Mouse (Mus musculus) forebrain, postnatal 0 days (tissue): ENCODE data around the gene Gimap1. TPM values are rescaled to one million over a fixed set of nuclear protein-coding genes. Genes with fewer than 3 reads are reported as not detected.

Experiments used
- ATAC-seq: fragments of 200-750 bp; cut with Nextera tagmentation; 2 replicates; pipeline ENCODE4 v1.8.0; 2017; ENCODE audit warnings: mild to moderate bottlenecking, moderate library complexity
- DNase-seq: peaks from one replicate; pipeline ENCODE4 v3.0.0-alpha.2; 2015
- H3K27ac ChIP-seq: fragments of 300-500 bp; sonication (generic); 2 replicates; pipeline ENCODE4 v1.5.1; 2014; ENCODE audit warnings: low read depth, mild to moderate bottlenecking, antibody characterized with exemption, low read length, moderate library complexity, mixed read lengths
- H3K27me3 ChIP-seq: fragments of 300-500 bp; sonication (generic); 2 replicates; pipeline ENCODE4 v1.6.1; 2014; ENCODE audit warnings: mild to moderate bottlenecking, low read length, mixed read lengths; ENCODE audit not compliant: insufficient read depth
- H3K36me3 ChIP-seq: fragments of 300-500 bp; sonication (generic); 2 replicates; pipeline ENCODE4 v1.6.1; 2014; ENCODE audit warnings: mild to moderate bottlenecking, moderate library complexity; ENCODE audit not compliant: insufficient read depth
- H3K4me1 ChIP-seq: fragments of 300-500 bp; sonication (generic); 2 replicates; pipeline ENCODE4 v1.6.1; 2014; ENCODE audit warnings: antibody characterized with exemption; ENCODE audit not compliant: insufficient read depth
- H3K4me2 ChIP-seq: fragments of 300-500 bp; sonication (generic); 2 replicates; pipeline ENCODE4 v1.6.1; 2014; ENCODE audit warnings: low read depth, mild to moderate bottlenecking, moderate library complexity
- H3K4me3 ChIP-seq: fragments of 300-500 bp; sonication (generic); 2 replicates; pipeline ENCODE4 v1.5.1; 2014; ENCODE audit warnings: low read depth, low read length, mixed read lengths
- H3K9ac ChIP-seq: fragments of 300-500 bp; sonication (generic); 2 replicates; pipeline ENCODE4 v1.6.1; 2014; ENCODE audit warnings: mild to moderate bottlenecking
- H3K9me3 ChIP-seq: fragments of 300-500 bp; sonication (generic); 2 replicates; pipeline ENCODE4 v1.6.1; 2016; ENCODE audit warnings: low read length
- CTCF ChIP-seq: sonication (generic); IDR thresholded peaks from 2 replicates; pipeline ENCODE4 v1.5.1; 2016; ENCODE audit warnings: antibody characterized with exemption, control low read depth, low read depth
- WGBS: fragments of 180-500 bp; shearing (Covaris S2); extraction: QIAGEN DNeasy Blood & Tissue Kit; methylation state at CpG from one replicate; pipeline ENCODE4 v1.1.7; 2014; 5-methylcytosine and 5-hydroxymethylcytosine counted together
- polyA plus RNA-seq: library from polyadenylated mRNA; unstranded; fragments of >200 nt; fragmentation: Nextera tagmentation; extraction: Ambion mirVana; gene quantifications from 2 replicates; pipeline ENCODE4 v1.2.1, GENCODE M21; 2015
- total RNA-seq: library from RNA; depleted of rRNA; stranded (reverse); fragments of >200 nt; gene quantifications from 2 replicates; pipeline ENCODE4 v1.2.3, GENCODE M21; 2014; rRNA removed

Gene Gimap1
- total RNA-seq (1.3 TPM in 2 replicates), polyA plus RNA-seq (3.4 and 3.8 TPM in 2 replicates)

DNA sequence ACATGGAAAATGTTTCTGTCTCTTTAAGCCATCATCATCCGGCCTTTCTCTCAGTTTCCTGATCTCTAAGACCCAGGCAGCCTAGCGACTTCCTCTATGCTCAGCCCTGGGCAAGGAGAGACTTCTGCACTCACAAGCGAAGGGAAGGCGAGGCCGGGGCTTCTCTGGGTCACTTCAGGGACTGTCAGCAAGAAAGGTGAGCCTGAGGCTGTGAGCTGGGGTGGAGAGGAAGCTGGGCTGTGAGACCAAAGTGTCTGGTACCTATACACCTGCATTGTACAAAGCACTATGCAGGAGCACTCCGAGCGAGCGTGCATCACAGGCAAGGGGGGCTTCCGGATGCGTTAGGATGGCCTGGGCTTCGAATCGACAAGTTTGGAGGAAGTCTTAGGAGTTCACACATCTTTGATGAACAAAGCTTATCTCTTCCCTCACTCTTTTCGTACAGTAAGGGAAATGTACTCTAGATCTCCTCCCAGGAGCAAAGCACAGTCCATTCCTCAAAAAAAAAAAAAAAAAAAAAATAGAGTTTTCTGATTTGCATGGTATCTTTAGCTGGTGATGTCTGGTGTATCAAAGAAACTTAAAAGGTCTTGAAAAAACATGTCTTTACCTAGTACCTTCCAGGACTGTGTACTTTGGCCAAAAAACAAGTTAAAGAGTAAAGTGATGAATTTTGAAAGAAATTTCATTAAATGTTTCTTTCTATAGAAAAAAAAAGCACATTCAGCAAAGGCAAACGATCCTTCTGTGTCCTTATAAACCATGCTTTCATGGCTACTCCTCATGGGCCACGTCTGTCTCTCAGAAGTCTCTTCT lies at the start of gene Gimap1:
Gene Gimap1, plus strand, starts transcription at position 94 of the 819 bp plus-strand sequence.
- Histone ChIP-seq H3K4me2 (no peak within 1 kb of the TSS), H3K36me3 (no peaks in the 10 kb centered on the region), H3K9ac (no peak within 1 kb of the TSS), H3K4me3 (no peak within 1 kb of the TSS), H3K9me3 (no peaks in the 10 kb centered on the region), H3K27me3 (peaks cover 19% of the 10 kb centered on the region), H3K4me1 (no peaks in the 10 kb centered on the region), H3K27ac (no peak within 1 kb of the TSS)
- DNase-seq (no peak), ATAC-seq (no peak)
- WGBS, result 86% methylated on average over 15 of the region's 15 CpGs
- TF ChIP-seq CTCF, result no peak

DNA sequence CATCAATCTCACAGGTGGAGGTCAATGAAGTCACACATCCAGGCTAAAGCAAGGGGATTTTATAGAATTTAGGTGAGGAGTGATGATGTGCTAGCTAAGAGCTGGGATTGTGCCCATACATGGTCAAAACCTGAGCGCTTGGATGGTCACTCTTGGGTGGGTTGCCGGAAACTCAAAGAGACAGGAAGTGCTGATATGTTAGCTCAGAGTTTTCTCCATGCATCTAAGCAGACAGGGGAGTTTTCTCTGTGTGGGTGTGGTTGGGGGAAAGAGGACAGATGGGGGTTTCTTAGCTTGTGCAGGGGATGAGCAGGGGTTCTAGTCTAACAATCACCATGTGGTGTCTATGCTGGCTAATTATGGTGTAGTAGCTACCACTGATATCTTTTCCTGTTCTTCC lies 49.5 kb upstream of the Gimap1 start:
- WGBS, result 88% methylated on average over 2 of the region's 2 CpGs
- H3K36me3 ChIP-seq, result no peaks in the 10 kb centered on the region
- no peak overlapping the region for H3K4me2 ChIP-seq
- no peak for ATAC-seq
- no peak for TF ChIP-seq CTCF
- no peaks in the 10 kb centered on the region for H3K9me3 ChIP-seq
- no peaks in the 10 kb centered on the region for H3K27me3 ChIP-seq
- no peak overlapping the region for H3K27ac ChIP-seq
- no peak overlapping the region for H3K4me3 ChIP-seq
- H3K4me1 ChIP-seq, result no peaks in the 10 kb centered on the region
- H3K9ac ChIP-seq, result no peak overlapping the region
- DNase-seq, result no peak

GRCm38 (mm10) chr6:48692962-48693361 lies 45.9 kb upstream of the Gimap1 start:
- no peaks in the 10 kb centered on the region for H3K27me3 ChIP-seq
- no peaks in the 10 kb centered on the region for H3K36me3 ChIP-seq
- H3K9ac ChIP-seq, result no peak overlapping the region
- ATAC-seq, result no peak
- no peaks in the 10 kb centered on the region for H3K4me1 ChIP-seq
- no peak overlapping the region for H3K27ac ChIP-seq
- H3K4me3 ChIP-seq, result no peak overlapping the region
- TF ChIP-seq CTCF, result no peak
- no peak for DNase-seq
- 90% methylated on average over 6 of the region's 6 CpGs for WGBS
- no peak overlapping the region for H3K4me2 ChIP-seq
- no peaks in the 10 kb centered on the region for H3K9me3 ChIP-seq

DNA sequence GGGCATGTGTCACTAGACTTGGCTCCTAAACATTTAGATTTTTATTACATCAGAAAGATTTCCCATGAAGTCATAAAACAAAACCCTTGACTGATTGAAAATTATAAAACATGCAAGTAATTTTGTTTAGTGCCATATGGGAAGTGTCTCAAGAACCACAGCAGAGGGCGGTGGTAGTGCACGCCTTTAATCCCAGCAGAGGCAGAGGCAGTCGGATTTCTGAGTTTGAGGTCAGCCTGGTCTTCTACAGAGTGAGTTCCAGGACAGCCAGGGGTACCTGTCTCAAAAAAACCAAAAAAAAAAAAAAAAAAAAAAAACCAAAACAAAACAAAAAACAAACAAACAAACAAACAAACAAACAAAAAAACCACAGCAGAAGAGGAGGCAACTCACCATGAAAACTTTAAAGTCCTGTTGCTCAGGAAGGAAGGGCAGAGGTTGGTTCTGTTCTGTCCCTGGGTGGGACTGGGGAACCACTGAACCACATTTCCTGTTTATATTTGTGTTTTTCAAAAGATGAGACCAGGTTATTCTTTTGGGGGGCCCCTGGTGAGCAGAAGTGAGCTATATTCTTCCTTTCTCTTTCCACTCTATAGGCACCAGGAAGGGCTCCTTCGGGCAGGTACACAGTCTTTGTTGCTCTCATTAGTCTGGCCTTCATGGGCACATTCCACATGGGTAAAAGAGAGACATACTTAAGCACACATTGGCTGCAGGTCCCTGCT lies 41.9 kb upstream of the Gimap1 start:
- no peaks in the 10 kb centered on the region for H3K27me3 ChIP-seq
- no peaks in the 10 kb centered on the region for H3K4me1 ChIP-seq
- WGBS, result 77% methylated on average over 4 of the region's 4 CpGs
- H3K9me3 ChIP-seq, result no peaks in the 10 kb centered on the region
- no peak overlapping the region for H3K4me2 ChIP-seq
- no peak overlapping the region for H3K4me3 ChIP-seq
- ATAC-seq, result no peak
- TF ChIP-seq CTCF, result no peak
- DNase-seq, result no peak
- no peak overlapping the region for H3K27ac ChIP-seq
- no peaks in the 10 kb centered on the region for H3K36me3 ChIP-seq
- H3K9ac ChIP-seq, result no peak overlapping the region

- no peak for ATAC-seq
- TF ChIP-seq CTCF, result no peak
- Histone ChIP-seq H3K9ac (no peak overlapping the region), H3K4me1 (no peaks in the 10 kb centered on the region), H3K4me2 (no peak overlapping the region), H3K4me3 (no peak overlapping the region), H3K36me3 (no peaks in the 10 kb centered on the region), H3K27ac (no peak overlapping the region), H3K9me3 (no peaks in the 10 kb centered on the region), H3K27me3 (no peaks in the 10 kb centered on the region)
- no peak for DNase-seq
- WGBS, result 16% methylated on average over 1 of the region's 1 CpGs
These were observed 41.3 kb upstream of the Gimap1 start for GRCm38 (mm10) chr6:48697555-48697930.

GRCm38 (mm10) chr6:48698066-48698856 lies 40.6 kb upstream of the Gimap1 start:
- Histone ChIP-seq H3K9me3 (no peaks in the 10 kb centered on the region), H3K27me3 (no peaks in the 10 kb centered on the region), H3K4me3 (no peak overlapping the region), H3K4me2 (no peak overlapping the region), H3K27ac (no peak overlapping the region), H3K4me1 (no peaks in the 10 kb centered on the region), H3K9ac (no peak overlapping the region), H3K36me3 (no peaks in the 10 kb centered on the region)
- no peak for ATAC-seq
- 74% methylated on average over 7 of the region's 7 CpGs for WGBS
- DNase-seq, result no peak
- no peak for TF ChIP-seq CTCF
